Mouse (Mus musculus): Measurements from ENCODE around the gene Tollip. TPM values are rescaled to one million over a fixed set of nuclear protein-coding genes. Genes with fewer than 3 reads are reported as not detected.
"Not testable (repeated sequence)": the region's sequence is repeated elsewhere in the genome, so short reads cannot be mapped to it uniquely, and the experiment has no call there.

Gene Tollip
- polyA plus RNA-seq, 1 experiment = 27.4 TPM

GRCm38 (mm10) chr7:141948906-141949798 lies 30.8 kb upstream of the Tollip start, which contains the start of gene Brsk2:
Gene Brsk2 (plus strand): TSS chr7:141949751.
- Histone ChIP-seq H3K4me3 (ENCODE audit: insufficient read depth, low read depth, low read length) (peak within 1 kb of the TSS; percentile 45), H3K4me1 (ENCODE audit: control insufficient read depth, insufficient read depth, insufficient read length, low read length) (no peaks in the 10 kb centered on the region), H3K27ac (replicated peaks; ENCODE audit: low read depth, low read length) (no peak within 1 kb of the TSS)

GRCm38 (mm10) chr7:141948045-141948444 lies 29.7 kb upstream of the Tollip start:
- no peaks in the 10 kb centered on the region for H3K4me1 ChIP-seq (ENCODE audit: control insufficient read depth, insufficient read depth, insufficient read length, low read length)
- H3K4me3 ChIP-seq (ENCODE audit: insufficient read depth, low read depth, low read length) = no peak overlapping the region
- no peak overlapping the region for H3K27ac ChIP-seq (replicated peaks; ENCODE audit: low read depth, low read length)

- Histone ChIP-seq H3K27ac (replicated peaks; ENCODE audit: low read depth, low read length) (no peak overlapping the region), H3K4me3 (ENCODE audit: insufficient read depth, low read depth, low read length) (no peak overlapping the region), H3K4me1 (ENCODE audit: control insufficient read depth, insufficient read depth, insufficient read length, low read length) (no peaks in the 10 kb centered on the region)
Measured at GRCm38 (mm10) chr7:141947512-141947911, 29.2 kb upstream of the Tollip start.

GRCm38 (mm10) chr7:141945927-141946326 lies 27.6 kb upstream of the Tollip start:
- H3K27ac ChIP-seq (replicated peaks; ENCODE audit: low read depth, low read length) = no peak overlapping the region
- no peaks in the 10 kb centered on the region for H3K4me1 ChIP-seq (ENCODE audit: control insufficient read depth, insufficient read depth, insufficient read length, low read length)
- no peak overlapping the region for H3K4me3 ChIP-seq (ENCODE audit: insufficient read depth, low read depth, low read length)

- Histone ChIP-seq H3K4me1 (ENCODE audit: control insufficient read depth, insufficient read depth, insufficient read length, low read length) (no peaks in the 10 kb centered on the region), H3K27ac (replicated peaks; ENCODE audit: low read depth, low read length) (no peak overlapping the region), H3K4me3 (ENCODE audit: insufficient read depth, low read depth, low read length) (no peak overlapping the region)
Measured at GRCm38 (mm10) chr7:141943444-141943843, 25.1 kb upstream of the Tollip start.

GRCm38 (mm10) chr7:141934951-141935350 lies 16.6 kb upstream of the Tollip start:
- Histone ChIP-seq H3K4me1 (ENCODE audit: control insufficient read depth, insufficient read depth, insufficient read length, low read length) (no peaks in the 10 kb centered on the region), H3K4me3 (ENCODE audit: insufficient read depth, low read depth, low read length) (no peak overlapping the region), H3K27ac (replicated peaks; ENCODE audit: low read depth, low read length) (no peak overlapping the region)

GRCm38 (mm10) chr7:141934128-141934898 lies 16.0 kb upstream of the Tollip start:
- H3K27ac ChIP-seq (replicated peaks; ENCODE audit: low read depth, low read length) = no peak overlapping the region
- no peaks in the 10 kb centered on the region for H3K4me1 ChIP-seq (ENCODE audit: control insufficient read depth, insufficient read depth, insufficient read length, low read length)
- H3K4me3 ChIP-seq (ENCODE audit: insufficient read depth, low read depth, low read length) = no peak overlapping the region

GRCm38 (mm10) chr7:141928642-141929041 lies 10.3 kb upstream of the Tollip start:
- Histone ChIP-seq H3K27ac (replicated peaks; ENCODE audit: low read depth, low read length) (no peak overlapping the region), H3K4me1 (ENCODE audit: control insufficient read depth, insufficient read depth, insufficient read length, low read length) (no peaks in the 10 kb centered on the region), H3K4me3 (ENCODE audit: insufficient read depth, low read depth, low read length) (no peak overlapping the region)

- Histone ChIP-seq H3K4me1 (ENCODE audit: control insufficient read depth, insufficient read depth, insufficient read length, low read length) (no peaks in the 10 kb centered on the region), H3K4me3 (ENCODE audit: insufficient read depth, low read depth, low read length) (no peak overlapping the region)
Measured at GRCm38 (mm10) chr7:141924917-141925316, 6.6 kb upstream of the Tollip start.

GRCm38 (mm10) chr7:141924121-141924520 lies 5.8 kb upstream of the Tollip start:
- not testable (repeated sequence) for H3K27ac ChIP-seq (replicated peaks; ENCODE audit: low read depth, low read length); H3K4me1 ChIP-seq (ENCODE audit: control insufficient read depth, insufficient read depth, insufficient read length, low read length); H3K4me3 ChIP-seq (ENCODE audit: insufficient read depth, low read depth, low read length)

More at GRCm38 (mm10) chr7:141924917-141925316, 6.6 kb upstream of the Tollip start:
- H3K27ac ChIP-seq (replicated peaks; ENCODE audit: low read depth, low read length) = no peak overlapping the region

- Histone ChIP-seq H3K4me3 (ENCODE audit: insufficient read depth, low read depth, low read length) (no peak overlapping the region), H3K4me1 (ENCODE audit: control insufficient read depth, insufficient read depth, insufficient read length, low read length) (no peaks in the 10 kb centered on the region), H3K27ac (replicated peaks; ENCODE audit: low read depth, low read length) (no peak overlapping the region)
Measured at GRCm38 (mm10) chr7:141911305-141911704, 7.0 kb downstream of the Tollip start.

GRCm38 (mm10) chr7:141908591-141908990 lies 9.7 kb downstream of the Tollip start:
- no peak overlapping the region for H3K27ac ChIP-seq (replicated peaks; ENCODE audit: low read depth, low read length)
- no peaks in the 10 kb centered on the region for H3K4me1 ChIP-seq (ENCODE audit: control insufficient read depth, insufficient read depth, insufficient read length, low read length)
- no peak overlapping the region for H3K4me3 ChIP-seq (ENCODE audit: insufficient read depth, low read depth, low read length)

GRCm38 (mm10) chr7:141902791-141903190 lies 15.5 kb downstream of the Tollip start:
- Histone ChIP-seq H3K4me1 (ENCODE audit: control insufficient read depth, insufficient read depth, insufficient read length, low read length) (peaks cover 16% of the 10 kb centered on the region; the same call in 1 of the 2 replicates), H3K27ac (replicated peaks; ENCODE audit: low read depth, low read length) (peak overlapping the region; percentile 82), H3K4me3 (ENCODE audit: insufficient read depth, low read depth, low read length) (peak overlapping the region; percentile 85)

GRCm38 (mm10) chr7:141902269-141902729 lies 16.0 kb downstream of the Tollip start:
- peak overlapping the region; percentile 85 for H3K4me3 ChIP-seq (ENCODE audit: insufficient read depth, low read depth, low read length)
- peak overlapping the region; percentile 82 for H3K27ac ChIP-seq (replicated peaks; ENCODE audit: low read depth, low read length)
- peaks cover 18% of the 10 kb centered on the region; the same call in 1 of the 2 replicates for H3K4me1 ChIP-seq (ENCODE audit: control insufficient read depth, insufficient read depth, insufficient read length, low read length)

GRCm38 (mm10) chr7:141901825-141902224 lies 16.5 kb downstream of the Tollip start:
- peak overlapping the region; percentile 76 for H3K4me3 ChIP-seq (ENCODE audit: insufficient read depth, low read depth, low read length)
- H3K4me1 ChIP-seq (ENCODE audit: control insufficient read depth, insufficient read depth, insufficient read length, low read length) = peaks cover 19% of the 10 kb centered on the region; the same call in 1 of the 2 replicates

More at GRCm38 (mm10) chr7:141901825-141902224, 16.5 kb downstream of the Tollip start:
- 0 out of 2 replicates have a peak overlapping the region, but pooled peaks have one; percentile 50 for H3K27ac ChIP-seq (replicated peaks; ENCODE audit: low read depth, low read length)

Data from brown adipose tissue, adult 24 weeks (tissue).